Mouse (Mus musculus) left cerebral cortex, adult 18-20 months (tissue): ENCODE measurements around the gene Mettl26. TPM values are rescaled to one million over a fixed set of nuclear protein-coding genes. Genes with fewer than 3 reads are reported as not detected.

Experiments used
- DNase-seq, 2 experiments: peaks; one replicate each; pipeline ENCODE4 v3.0.0; 2021 to 2022; ENCODE audit warnings: low spot score in 2 of 2, mixed read lengths in 1 of 2
- total RNA-seq, 2 experiments: library from RNA; stranded (reverse); gene quantifications; 2 replicates each; pipeline ENCODE4 v1.2.3; 2021

Gene Mettl26
- total RNA-seq, 2 experiments from 2014 or later, result 38.7 to 40.2 TPM

DNA sequence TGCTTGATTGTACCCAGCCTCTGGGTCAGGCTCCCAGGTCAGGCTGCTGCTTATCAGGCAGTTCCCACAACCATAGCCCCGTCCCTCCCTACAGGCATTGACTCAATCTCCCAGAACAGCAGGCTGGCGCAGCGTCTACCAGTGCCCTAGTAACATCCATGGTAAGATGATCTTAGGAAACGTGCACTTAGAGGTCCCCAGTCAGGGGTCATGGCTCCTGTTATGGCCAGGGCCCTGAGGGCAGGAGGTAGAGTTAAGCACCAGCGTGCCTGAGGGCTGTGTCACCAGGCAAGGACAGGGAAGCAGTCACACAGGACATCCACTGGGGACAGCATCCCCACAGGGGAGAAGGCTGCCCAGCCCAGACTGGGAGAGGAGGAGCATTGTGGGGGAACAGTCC, 7.4 kb downstream of the Mettl26 start:
- no peak for DNase-seq

GRCm38 (mm10) chr17:25883268-25883667, 8.4 kb downstream of the Mettl26 start:
- DNase-seq, result no peak

- DNase-seq, result no peak
These were observed 8.9 kb downstream of the Mettl26 start for GRCm38 (mm10) chr17:25883824-25884223.

- peak in 1 of 2 experiments; percentile 50 for DNase-seq
These were observed 10.8 kb downstream of the Mettl26 start for GRCm38 (mm10) chr17:25885636-25886035.

GRCm38 (mm10) chr17:25886806-25887205, 11.9 kb downstream of the Mettl26 start:
- no peak for DNase-seq

DNA sequence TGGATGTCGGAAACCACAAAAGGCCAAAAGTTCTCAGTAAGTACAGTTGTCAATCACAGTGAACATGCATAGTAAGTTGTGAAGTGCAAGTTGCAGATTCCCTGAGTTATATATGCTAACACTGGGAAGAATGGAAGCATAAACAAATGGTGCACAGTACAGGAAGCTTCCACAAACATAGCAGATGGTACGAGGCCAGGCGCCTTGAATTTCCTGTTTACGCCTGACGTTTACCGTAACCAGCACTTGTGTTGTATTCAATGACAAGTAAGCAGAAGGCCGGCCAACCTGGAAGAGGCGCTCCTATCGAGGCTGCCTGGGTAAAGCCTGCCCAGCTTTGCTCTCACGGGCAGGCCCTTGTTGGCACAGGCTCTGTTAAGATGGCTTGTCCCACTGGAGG, 12.6 kb downstream of the Mettl26 start:
- DNase-seq, result no peak

GRCm38 (mm10) chr17:25888837-25889236, 14.0 kb downstream of the Mettl26 start:
- no peak for DNase-seq

DNA sequence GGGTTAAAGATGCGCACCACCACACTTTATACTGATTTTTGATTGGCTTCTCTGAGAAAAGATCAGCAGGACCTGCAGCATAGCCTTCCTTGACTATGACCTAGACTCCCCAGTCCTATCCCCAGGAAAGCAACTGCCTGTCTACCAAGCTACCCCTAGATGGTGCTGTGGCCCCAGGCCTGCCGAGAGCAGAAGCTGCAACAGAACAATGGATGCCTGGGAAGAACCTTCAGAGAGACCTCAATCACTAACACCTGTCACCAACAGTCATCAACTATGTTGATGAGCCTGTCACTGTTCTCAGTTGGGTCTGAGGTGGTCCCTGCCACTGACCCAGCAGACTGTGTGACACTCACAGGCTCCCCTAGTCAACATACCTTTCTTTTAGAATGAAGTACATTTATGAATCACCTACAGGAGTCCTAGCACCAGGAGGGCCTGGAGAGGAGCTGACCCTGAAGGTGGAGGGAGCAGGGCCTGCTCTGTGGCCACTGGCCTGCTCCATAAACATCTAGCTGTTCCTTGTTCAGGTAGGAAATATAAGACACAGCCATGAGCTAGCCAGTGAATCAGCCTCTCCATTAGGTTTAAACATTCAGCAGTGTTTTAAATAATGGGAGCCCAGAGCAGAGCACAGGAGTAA, 19.2 kb downstream of the Mettl26 start:
- DNase-seq, result peak; percentile 71

GRCm38 (mm10) chr17:25895415-25895814, 20.5 kb downstream of the Mettl26 start:
- no peak for DNase-seq

- DNase-seq, result no peak
These were observed 21.0 kb downstream of the Mettl26 start for GRCm38 (mm10) chr17:25895891-25896290.

DNA sequence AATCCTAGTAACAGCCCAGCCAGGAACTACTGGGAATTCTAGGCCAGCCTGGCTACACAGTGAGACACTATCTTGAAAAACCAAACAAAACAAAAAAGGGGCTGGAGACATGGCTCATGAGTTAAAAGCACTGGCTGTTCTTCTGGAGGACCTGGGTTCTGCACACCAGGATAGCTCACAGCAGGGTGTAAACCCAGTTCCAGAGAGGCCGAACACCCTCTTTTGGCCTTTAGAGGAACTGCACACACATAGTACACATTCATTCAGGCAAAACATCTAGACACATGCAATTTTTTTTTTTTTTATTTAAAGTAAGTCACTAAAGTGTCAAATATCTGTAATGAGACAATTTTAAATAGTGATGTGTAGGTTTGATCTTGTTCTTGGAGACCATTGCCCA, 25.3 kb downstream of the Mettl26 start:
- no peak for DNase-seq

DNA sequence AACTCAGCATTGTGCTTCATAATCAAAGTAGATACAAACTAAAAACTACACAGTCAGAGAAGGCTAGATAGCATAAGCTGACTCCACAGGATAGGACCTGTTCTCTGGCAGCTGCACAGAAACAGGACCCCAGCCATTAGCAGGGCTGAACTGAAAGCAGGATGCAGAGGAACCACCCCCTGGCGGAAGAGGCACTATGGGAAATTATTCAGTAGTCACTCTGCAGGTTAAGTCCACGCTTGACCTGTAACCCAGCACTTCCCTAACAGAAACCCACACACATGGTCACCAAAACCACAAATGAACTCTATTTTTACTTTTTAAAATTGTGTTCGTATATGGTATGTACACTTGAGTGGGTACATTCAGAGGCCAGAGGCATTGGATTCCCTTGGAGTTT, 28.2 kb downstream of the Mettl26 start:
- DNase-seq, result no peak

DNA sequence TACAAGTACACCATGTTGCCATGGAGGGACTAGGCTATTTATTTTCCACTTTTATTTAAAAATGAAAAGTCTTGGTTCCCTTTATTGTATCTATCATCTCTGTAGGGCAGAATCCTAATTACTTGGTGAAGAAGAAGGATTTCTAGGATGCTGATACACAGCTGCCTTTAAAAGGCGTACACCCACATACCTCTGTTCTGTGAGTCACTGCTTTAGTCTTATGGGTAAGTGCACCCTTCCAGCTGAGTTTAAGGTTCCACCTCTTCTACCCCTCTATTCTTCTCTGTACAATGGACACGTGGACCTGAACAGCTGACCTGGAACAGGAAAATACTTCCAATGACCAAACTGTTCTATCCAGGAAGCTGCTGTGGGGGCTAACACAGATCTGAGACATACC, 32.8 kb downstream of the Mettl26 start:
- no peak for DNase-seq

- DNase-seq, result no peak
These were observed 36.9 kb downstream of the Mettl26 start for GRCm38 (mm10) chr17:25911816-25912215.

DNA sequence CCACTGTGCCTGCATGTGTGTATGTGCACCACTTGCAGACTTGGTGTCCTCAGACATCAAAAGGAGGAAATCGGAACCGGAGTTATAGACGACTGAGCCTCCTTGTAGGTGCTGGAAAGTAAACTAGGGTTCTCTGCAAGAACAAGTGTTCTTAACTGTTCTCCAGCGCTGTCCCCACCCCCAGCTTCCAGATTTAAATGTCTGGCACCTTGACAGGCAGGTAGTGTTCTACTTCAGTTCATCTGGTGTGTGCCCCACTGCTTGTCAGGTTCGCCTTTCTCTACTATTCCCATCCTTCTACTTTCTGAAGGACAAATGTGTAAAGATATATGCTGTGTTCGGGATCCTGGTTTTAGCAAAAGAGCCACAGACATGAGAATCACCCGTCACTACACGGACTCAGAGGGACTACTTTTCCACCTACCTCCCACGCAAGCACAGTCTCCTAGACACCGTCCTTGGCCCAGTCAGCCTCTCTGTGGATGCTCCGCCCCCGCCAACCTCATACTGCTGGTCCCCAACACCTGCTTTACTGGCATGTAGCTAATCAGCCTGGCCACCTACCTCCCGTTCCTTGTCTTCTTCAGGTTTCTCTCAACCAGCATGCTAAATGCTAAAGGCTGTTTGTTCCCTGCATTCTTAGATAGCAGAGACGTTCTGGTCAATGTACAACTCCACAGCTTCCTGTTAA, 38.5 kb downstream of the Mettl26 start:
- peak; percentile 72 to 80 for DNase-seq

DNA sequence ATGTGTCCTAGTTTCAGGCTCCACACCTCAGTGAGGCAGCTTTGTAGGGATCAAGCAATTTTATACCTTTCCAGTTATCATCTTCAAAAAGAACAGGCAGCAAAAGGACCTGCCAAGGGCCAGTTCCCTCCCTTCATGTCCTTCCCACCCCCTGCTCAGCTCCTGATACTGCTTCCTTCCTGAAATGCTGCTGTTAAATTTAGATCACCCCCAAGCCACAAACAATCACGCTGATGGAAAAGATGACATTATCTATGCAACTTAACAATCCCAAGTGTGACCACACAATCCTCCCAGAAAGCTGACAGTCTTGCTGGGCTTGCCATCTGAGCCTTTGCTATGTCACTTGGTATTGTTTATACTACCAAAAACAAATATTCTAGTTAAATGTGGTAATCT, 39.0 kb downstream of the Mettl26 start:
- no peak for DNase-seq

DNA sequence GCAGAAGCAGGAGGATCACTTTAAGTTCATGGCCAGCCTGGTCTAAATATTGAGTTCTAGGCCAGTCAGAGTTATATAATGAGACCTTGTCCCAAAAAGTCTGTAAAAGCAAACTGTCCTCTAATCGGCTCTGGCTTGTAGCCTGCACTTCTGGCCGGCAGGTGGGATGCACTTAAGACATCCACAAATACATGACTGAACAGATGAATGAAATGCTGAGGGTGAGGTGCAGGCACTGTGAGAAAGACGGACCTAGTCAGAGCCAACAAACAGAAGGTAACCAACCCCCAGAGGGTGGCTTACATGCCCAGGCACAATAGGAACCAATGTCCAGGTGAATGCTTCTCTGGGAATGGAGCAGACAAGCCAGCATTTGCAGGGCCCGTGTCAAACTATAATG, 39.4 kb downstream of the Mettl26 start:
- no peak for DNase-seq

DNA sequence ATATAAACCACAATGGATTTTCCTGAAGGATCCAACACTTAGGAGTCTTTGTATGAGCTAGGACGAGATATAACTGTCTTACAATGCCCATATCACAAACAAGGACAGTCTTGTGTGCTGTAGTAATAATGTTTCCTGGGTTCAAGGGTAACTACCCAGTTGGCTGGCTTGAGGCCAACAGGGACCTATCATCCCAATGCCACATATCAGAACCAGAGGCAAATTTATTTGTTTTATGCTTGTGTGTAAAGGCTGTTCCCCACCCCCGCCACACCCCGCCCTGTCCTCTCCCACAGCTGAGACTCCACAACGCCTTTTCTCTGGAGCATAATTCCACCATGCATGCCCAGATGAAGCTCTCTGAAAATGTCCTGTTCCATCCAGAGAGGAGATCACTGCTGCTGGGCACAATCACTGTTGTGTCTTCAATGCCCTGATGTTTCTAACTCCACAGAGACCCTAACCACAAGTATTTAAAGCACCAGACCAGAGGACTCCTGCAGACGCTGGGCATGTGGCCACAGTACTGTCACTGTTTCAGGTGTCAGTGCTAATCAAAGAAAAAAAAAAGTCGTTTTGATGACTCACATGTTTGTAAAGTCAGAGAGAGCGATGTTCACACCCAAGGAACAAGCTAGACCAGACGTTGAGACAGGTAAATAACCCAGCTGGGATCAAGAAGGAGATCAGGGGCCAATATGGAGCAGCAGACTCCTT, 42.2 kb downstream of the Mettl26 start:
- no peak for DNase-seq

DNA sequence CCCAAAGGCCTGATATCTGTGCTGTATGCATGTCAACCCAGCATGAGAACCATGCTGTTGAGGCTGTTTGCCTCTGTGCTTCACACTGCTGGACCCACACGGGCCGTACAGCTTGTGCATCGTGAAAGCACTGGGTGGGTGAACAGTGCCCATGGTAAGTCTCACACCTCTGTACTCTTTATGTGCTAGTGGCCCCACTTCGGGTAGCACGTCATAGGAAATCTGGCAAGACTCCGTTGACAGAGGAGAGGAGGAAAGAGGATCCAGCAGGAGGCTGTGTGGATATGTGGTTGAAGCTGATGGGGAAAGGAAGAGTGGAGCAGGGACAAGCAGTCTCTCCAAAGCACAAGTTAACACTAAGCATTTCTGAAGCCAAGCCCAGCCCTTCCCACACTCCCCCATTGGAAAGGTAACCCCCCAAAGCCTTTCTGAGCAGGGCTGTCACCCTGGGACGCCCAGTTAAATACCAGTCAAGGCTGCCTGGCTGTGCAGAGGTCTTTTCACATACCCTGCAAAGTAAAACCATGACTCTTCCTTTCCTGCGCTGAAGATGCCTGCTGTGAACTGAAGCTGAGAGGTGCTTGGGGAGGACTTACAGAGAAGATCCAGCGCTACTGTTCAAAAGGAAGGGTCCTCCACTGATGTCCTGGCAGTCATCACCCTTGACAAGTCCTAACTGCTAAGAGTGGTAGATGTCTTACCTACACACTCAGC, 43.3 kb downstream of the Mettl26 start:
- no peak for DNase-seq

- DNase-seq, result peak; percentile 46 to 50
These were observed 44.4 kb downstream of the Mettl26 start, which contains the start of gene Rab40c for GRCm38 (mm10) chr17:25919144-25919785. Gene Rab40c, minus strand, starts transcription at chr17:25919727.
